Mouse (Mus musculus) kidney, adult 2 months (tissue): ENCODE measurements at regions not wholly inside any gene's neighbourhood (a gene's known extent, or its start where the extent isn't known, plus 50 kb on each side); places are given as distances from the start of the nearest gene placed in this dataset.

ENCODE experiments used
- CTCF ChIP-seq: fragments of 200-500 bp; conservative IDR thresholded peaks from 2 replicates; pipeline ENCODE4 v1.5.1; 2011; ENCODE audit warnings: low read depth, mild to moderate bottlenecking, control low read depth, low read length, moderate library complexity, mixed read lengths; ENCODE audit not compliant: insufficient read depth, insufficient read length
- POLR2A ChIP-seq: fragments of 200-500 bp; IDR thresholded peaks from one replicate; pipeline ENCODE4 v1.6.1; 2011; ENCODE audit warnings: low read depth, low read length, control low read depth

DNA sequence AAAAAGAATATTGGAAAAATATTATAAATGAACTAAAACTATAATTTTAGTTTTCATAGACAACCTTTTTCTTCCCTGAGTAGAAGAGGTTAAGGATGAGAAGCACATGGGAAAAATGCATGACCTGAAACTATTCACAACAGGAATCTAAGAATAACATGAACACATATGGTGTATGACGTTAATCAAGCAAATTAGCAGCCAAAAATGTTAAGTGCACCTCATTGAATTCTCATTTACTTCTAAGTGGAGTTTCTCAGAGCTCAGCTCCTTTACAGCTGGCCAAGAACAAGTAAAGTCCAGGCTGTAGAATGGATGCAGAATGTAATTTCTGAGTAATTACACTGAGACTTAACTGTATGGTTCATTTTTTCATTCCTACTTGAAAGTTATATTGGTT lies 137.9 kb upstream of the Vegfc start:
- no peak for TF ChIP-seq CTCF
- no peak for TF ChIP-seq POLR2A
